Mouse (Mus musculus) brain, adult 10 weeks (tissue): ENCODE data around the gene Syt14. TPM values are rescaled to one million over a fixed set of nuclear protein-coding genes. Genes with fewer than 3 reads are reported as not detected.

Source experiments
- polyA plus RNA-seq: library from polyadenylated mRNA; stranded (reverse); fragments of 350-450 nt; fragmentation: Illumina TruSeq; extraction: RNeasy Lipid Tissue Mini Kit (QIAGEN cat#74804); gene quantifications from one replicate; pipeline ENCODE4 v1.2.3, GENCODE M21; 2015; ENCODE audit warnings: low read depth, low replicate concordance

The Syt14 gene
- 9.6 TPM for polyA plus RNA-seq

GRCm38 (mm10) chr1:193035371-193036238, at the start of gene Syt14:
Gene Syt14 (minus strand): TSS chr1:193035775.

GRCm38 (mm10) chr1:192855474-192856230, 179.9 kb downstream of the Syt14 start, which contains the start of gene Sertad4:
Gene Sertad4 (minus strand): TSS chr1:192855756.

Other genes with a start within 250 kb of the Syt14 start
- 15.3 TPM for gene Sertad4, start 180.0 kb downstream of the Syt14 start, polyA plus RNA-seq
- 13.4 TPM for gene Diexf, start 94.5 kb upstream of the Syt14 start, polyA plus RNA-seq
- gene Irf6, start 117.3 kb upstream of the Syt14 start, polyA plus RNA-seq = 0.45 TPM
- gene A130010J15Rik, start 132.3 kb upstream of the Syt14 start, polyA plus RNA-seq = 6.0 TPM
- gene Traf3ip3, start 165.9 kb upstream of the Syt14 start, polyA plus RNA-seq = 0.95 TPM
- 0.77 TPM for gene Lamb3, start 171.9 kb upstream of the Syt14 start, polyA plus RNA-seq
- 45.3 TPM for gene Hsd11b1, start 228.3 kb upstream of the Syt14 start, polyA plus RNA-seq
- gene G0s2, start 237.4 kb upstream of the Syt14 start, polyA plus RNA-seq = 14.8 TPM